Mouse (Mus musculus): ENCODE measurements at regions not wholly inside any gene's neighbourhood (a gene's known extent, or its start where the extent isn't known, plus 50 kb on each side); places are given as distances from the start of the nearest gene placed in this dataset.
A peak's percentile ranks its signal among the peaks of the same experiment; 100 is the strongest.

DNA sequence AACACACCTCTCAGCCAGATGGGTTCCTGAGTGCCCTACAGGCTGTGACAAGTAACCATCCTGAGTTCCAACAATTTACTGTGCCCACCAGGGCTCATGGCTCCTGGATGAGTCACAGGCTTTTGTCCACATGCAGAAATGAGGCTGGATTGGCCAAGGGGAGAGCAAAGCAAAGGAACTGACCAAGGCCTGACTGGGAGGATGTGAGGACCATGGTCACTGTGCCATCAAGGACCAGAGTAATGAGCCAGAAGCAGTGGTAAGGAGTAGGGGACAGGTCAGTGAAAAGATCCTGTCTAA lies 69.8 kb downstream of the Ackr3 start:
- intact Hi-C loops (cut with DNase I), result no loop called here
- Histone ChIP-seq H3K9ac (ENCODE audit: low read depth, low read length) (no peak overlapping the region), H3K36me3 (ENCODE audit: control insufficient read depth, insufficient read depth, low read length) (no peaks in the 10 kb centered on the region), H3K79me2 (replicated peaks; ENCODE audit: control insufficient read depth, insufficient read depth, low read length) (no peaks in the 10 kb centered on the region), H3K27me3 (ENCODE audit: control insufficient read depth, insufficient read depth, low read length) (no peaks in the 10 kb centered on the region), H3K27ac (no peak overlapping the region), H3K4me3 (no peak overlapping the region), H3K4me1 (ENCODE audit: control insufficient read depth, insufficient read depth, low read length) (peaks cover 2% of the 10 kb centered on the region; the same call in 1 of the 2 replicates)
- no peak for DNase-seq
- TF ChIP-seq POLR2A (IDR thresholded peaks at IDR 0.05; ENCODE audit: insufficient read depth, low read depth, low read length), result no peak
- TF ChIP-seq CTCF (IDR thresholded peaks at IDR 0.05), result no peak
- TF ChIP-seq EP300 (IDR thresholded peaks at IDR 0.05; ENCODE audit: insufficient read depth, low read depth, low read length), result no peak

DNA sequence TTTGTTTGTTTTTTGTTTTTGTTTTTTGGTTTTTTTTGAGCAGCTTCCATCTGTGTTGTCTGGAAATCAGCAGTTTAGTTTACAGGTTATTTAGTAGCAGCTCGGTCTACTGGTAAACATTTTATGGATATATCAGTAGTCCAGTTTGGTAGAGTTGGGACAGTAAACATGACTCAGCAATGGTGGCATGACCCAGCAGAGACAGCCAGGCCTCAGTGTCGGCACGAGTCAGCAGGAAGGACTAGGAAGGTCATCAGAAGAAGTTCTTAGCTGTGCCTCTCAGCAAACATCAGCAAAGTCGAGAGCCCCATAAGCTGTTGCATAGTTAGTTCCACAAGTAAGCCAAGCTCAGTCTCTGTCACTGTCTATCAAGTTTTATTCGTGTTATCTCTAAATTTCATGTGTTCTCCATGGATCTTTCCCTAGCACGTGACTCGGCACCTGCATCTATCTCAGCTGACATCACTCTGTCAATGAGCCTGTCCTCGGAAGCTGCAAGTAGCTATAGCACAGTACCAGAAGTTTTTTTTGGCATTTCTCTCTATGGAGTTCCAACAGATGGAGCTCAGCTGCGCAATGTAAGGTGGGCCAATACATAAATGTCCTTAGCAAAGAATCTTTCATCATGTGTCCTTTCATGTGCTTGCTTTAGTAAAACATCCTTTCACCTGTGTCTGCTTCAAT lies 71.3 kb downstream of the Ackr3 start:
- H3K9ac ChIP-seq (ENCODE audit: low read depth, low read length), result no peak overlapping the region

DNA sequence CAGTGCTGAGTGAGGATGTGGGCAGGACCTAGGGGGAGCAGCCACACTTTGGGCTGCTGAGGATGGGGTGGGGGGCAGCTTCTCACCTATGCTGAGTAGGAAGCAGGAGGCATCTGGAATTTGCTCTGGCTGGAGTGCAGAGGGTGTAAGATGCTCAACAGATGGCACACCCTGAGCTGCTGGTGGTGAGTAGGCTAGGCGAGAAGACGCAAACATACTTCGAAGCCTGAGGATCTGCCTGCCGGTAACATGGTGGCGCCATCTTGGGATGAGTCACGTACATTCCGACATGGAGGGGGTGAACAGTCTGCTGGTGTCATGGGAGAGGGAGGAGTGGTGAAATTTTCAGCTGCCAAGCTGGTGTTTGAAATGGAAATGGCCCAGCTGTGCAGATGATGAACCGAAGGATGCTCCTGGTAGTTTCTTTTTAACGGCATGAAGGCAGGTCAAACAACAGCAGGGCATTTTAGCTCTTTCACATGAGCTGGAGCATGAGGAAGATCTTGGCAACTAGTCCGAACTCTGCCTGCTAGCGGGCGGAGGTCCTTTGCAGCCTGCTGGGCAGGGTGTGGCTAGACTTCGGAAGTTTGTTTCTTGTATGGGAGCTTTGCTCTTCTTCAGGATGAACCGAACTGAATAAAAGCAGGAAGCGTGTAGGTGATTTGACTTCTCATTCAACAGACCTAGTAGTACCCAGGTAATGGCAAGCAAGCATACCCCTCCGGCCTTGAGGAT lies 72.2 kb downstream of the Ackr3 start:
- 80% methylated on average over 16 of the region's 16 CpGs for WGBS
- Histone ChIP-seq H3K4me1 (ENCODE audit: control insufficient read depth, insufficient read depth, low read length) (peaks cover 3% of the 10 kb centered on the region; the same call in 1 of the 2 replicates), H3K4me3 (no peak overlapping the region), H3K36me3 (ENCODE audit: control insufficient read depth, insufficient read depth, low read length) (no peaks in the 10 kb centered on the region), H3K79me2 (replicated peaks; ENCODE audit: control insufficient read depth, insufficient read depth, low read length) (no peaks in the 10 kb centered on the region), H3K27me3 (ENCODE audit: control insufficient read depth, insufficient read depth, low read length) (no peaks in the 10 kb centered on the region), H3K27ac (no peak overlapping the region), H3K9ac (ENCODE audit: low read depth, low read length) (no peak overlapping the region)
- TF ChIP-seq CTCF (IDR thresholded peaks at IDR 0.05) (no peak), POLR2A (IDR thresholded peaks at IDR 0.05; ENCODE audit: insufficient read depth, low read depth, low read length) (no peak), EP300 (IDR thresholded peaks at IDR 0.05; ENCODE audit: insufficient read depth, low read depth, low read length) (no peak)
- peak in 1 of 2 experiments; percentile 20 for DNase-seq
- intact Hi-C loops (cut with DNase I), result loop anchor here (5.0 kb wide), 1 partner anchor 311 kb away; no protein-coding TSS in a partner anchor

More for the DNA sequence above, 71.3 kb downstream of the Ackr3 start:
- intact Hi-C loops (cut with DNase I), result loop anchor here (5.0 kb wide), 1 partner anchor 312 kb away; no protein-coding TSS in a partner anchor
- no peaks in the 10 kb centered on the region for H3K36me3 ChIP-seq (ENCODE audit: control insufficient read depth, insufficient read depth, low read length)
- H3K27me3 ChIP-seq (ENCODE audit: control insufficient read depth, insufficient read depth, low read length), result no peaks in the 10 kb centered on the region
- no peak overlapping the region for H3K4me3 ChIP-seq
- no peak for DNase-seq
- TF ChIP-seq EP300 (IDR thresholded peaks at IDR 0.05; ENCODE audit: insufficient read depth, low read depth, low read length) (no peak), CTCF (IDR thresholded peaks at IDR 0.05) (no peak), POLR2A (IDR thresholded peaks at IDR 0.05; ENCODE audit: insufficient read depth, low read depth, low read length) (no peak)
- no peaks in the 10 kb centered on the region for H3K79me2 ChIP-seq (replicated peaks; ENCODE audit: control insufficient read depth, insufficient read depth, low read length)
- 83% methylated on average over 9 of the region's 9 CpGs for WGBS
- peaks cover 3% of the 10 kb centered on the region; the same call in 1 of the 2 replicates for H3K4me1 ChIP-seq (ENCODE audit: control insufficient read depth, insufficient read depth, low read length)
- H3K27ac ChIP-seq, result no peak overlapping the region

DNA sequence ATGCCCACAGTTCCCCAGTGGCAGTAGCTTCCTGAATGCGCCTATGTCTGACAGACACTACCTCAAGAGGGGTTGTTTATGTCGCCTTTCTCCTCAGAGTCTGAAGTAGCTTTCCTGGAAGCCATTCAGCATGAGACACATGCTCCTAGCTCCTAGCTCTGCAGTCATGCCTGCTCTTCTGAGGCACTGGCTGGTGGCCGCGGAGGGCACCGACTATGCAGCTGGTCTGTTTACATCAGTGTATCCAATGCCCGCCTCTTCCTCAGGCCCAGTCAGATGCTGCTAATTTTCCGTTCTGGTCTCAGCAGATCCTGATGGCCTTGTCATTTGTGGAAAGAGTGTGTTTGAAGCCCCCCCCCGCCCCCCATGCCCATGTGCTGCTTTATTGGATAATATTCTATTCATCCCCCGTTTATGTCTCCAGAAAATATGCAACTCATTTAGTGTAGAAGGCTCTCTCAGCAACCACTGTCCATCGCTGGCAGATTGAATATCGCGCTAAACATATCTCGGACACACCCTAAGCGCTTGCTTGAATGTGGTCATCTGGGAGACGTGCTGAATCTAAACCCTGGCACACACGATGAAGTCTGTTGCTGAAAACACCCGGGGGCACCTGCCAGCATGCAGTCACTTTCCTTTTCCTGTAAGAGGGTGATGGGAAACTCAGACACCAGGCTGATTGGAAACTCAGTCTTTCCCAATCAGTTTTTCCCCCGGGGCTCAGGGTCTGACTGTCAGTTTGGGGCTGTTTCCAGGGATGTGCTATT lies 73.9 kb downstream of the Ackr3 start:
- 67% methylated on average over 18 of the region's 18 CpGs for WGBS
- no peak for TF ChIP-seq CTCF (IDR thresholded peaks at IDR 0.05)
- no peak for TF ChIP-seq POLR2A (IDR thresholded peaks at IDR 0.05; ENCODE audit: insufficient read depth, low read depth, low read length)
- no peak for TF ChIP-seq EP300 (IDR thresholded peaks at IDR 0.05; ENCODE audit: insufficient read depth, low read depth, low read length)
- Histone ChIP-seq H3K4me3 (no peak overlapping the region), H3K27me3 (ENCODE audit: control insufficient read depth, insufficient read depth, low read length) (no peaks in the 10 kb centered on the region), H3K9ac (ENCODE audit: low read depth, low read length) (no peak overlapping the region), H3K79me2 (replicated peaks; ENCODE audit: control insufficient read depth, insufficient read depth, low read length) (no peaks in the 10 kb centered on the region), H3K27ac (no peak overlapping the region), H3K36me3 (ENCODE audit: control insufficient read depth, insufficient read depth, low read length) (no peaks in the 10 kb centered on the region), H3K4me1 (ENCODE audit: control insufficient read depth, insufficient read depth, low read length) (peaks cover 3% of the 10 kb centered on the region; the same call in 1 of the 2 replicates)
- DNase-seq, result no peak
- intact Hi-C loops (cut with DNase I), result loop anchor here (5.0 kb wide), 1 partner anchor 310 kb away; no protein-coding TSS in a partner anchor

DNA sequence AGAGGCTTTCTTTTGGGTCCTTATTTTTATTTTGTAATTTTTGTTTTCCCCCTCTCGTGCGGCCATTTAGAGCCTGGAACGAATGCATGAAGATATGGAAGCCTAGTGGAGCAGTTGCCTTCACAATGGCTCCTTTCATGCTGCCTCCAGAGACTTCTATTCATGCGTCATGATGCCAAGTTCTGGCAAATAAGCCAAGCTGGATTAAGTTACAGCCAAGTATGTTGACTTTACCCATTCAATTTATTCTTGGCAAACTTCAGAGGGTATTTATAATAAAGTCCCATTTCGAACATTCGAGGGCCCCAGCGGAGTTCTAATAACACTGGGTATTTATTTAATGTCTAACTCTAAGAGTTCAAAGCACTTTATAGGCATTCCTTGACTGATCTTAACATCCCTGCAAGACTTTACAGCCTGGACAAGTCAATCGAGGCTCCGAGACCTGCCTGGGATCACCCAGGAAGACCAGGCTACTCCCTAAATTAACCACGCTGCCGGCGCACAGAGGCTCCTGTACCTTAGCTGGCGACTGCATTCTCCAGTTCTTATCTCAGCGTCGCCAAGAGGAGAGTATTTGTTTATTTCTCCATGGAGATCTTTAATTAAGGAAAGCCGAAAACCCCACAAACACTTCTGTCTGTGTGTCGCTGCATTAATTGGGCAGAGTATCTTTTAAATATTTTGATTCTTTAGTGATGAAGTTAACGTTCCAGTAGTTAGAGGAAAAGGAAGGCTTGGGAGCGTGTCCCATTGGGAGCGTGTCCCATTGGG lies 75.5 kb downstream of the Ackr3 start:
- H3K27me3 ChIP-seq (ENCODE audit: control insufficient read depth, insufficient read depth, low read length), result no peaks in the 10 kb centered on the region
- intact Hi-C loops (cut with DNase I), result loop anchor here (5.0 kb wide), 1 partner anchor 308 kb away; no protein-coding TSS in a partner anchor

More for the DNA sequence above, 75.5 kb downstream of the Ackr3 start:
- Histone ChIP-seq H3K27ac (no peak overlapping the region), H3K9ac (ENCODE audit: low read depth, low read length) (no peak overlapping the region), H3K36me3 (ENCODE audit: control insufficient read depth, insufficient read depth, low read length) (no peaks in the 10 kb centered on the region), H3K4me3 (no peak overlapping the region), H3K4me1 (ENCODE audit: control insufficient read depth, insufficient read depth, low read length) (peaks cover 2% of the 10 kb centered on the region; the same call in 1 of the 2 replicates), H3K79me2 (replicated peaks; ENCODE audit: control insufficient read depth, insufficient read depth, low read length) (no peaks in the 10 kb centered on the region)
- DNase-seq, result peak in 1 of 2 experiments; percentile 24
- TF ChIP-seq EP300 (IDR thresholded peaks at IDR 0.05; ENCODE audit: insufficient read depth, low read depth, low read length) (no peak), CTCF (IDR thresholded peaks at IDR 0.05) (no peak), POLR2A (IDR thresholded peaks at IDR 0.05; ENCODE audit: insufficient read depth, low read depth, low read length) (no peak)
- WGBS, result 47% methylated on average over 20 of the region's 20 CpGs

Data from heart, adult 2 months (tissue).